Mouse (Mus musculus): ENCODE data around the gene Utrn. TPM values are rescaled to one million over a fixed set of nuclear protein-coding genes. Genes with fewer than 3 reads are reported as not detected.

Gene Utrn
- total RNA-seq, 1 experiment from 2014 or later, result 61.8 TPM

DNA sequence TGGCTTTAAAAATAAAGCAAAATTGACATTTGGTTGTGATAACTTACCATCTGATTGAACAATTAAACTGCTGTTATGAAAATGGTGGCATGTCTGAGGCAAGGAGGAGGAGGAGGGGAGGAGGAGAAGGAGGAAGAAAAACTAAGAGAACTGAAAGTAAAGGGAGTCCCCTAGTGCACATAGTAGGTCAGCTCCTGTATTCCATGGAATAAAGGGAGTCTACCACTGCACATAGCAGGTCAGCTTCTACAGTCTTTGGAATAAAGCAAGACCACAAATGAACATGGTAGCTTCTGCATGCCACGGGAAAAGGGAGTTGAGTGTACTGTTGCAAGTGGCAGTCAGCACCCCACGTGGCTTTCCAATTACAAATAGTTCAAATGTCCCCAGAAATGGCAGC lies 323.7 kb downstream of the Utrn start:
- ATAC-seq (replicated peaks; ENCODE audit: insufficient number of reproducible peaks, low FRiP score, low TSS enrichment, poor library complexity, severe bottlenecking), result no peak

DNA sequence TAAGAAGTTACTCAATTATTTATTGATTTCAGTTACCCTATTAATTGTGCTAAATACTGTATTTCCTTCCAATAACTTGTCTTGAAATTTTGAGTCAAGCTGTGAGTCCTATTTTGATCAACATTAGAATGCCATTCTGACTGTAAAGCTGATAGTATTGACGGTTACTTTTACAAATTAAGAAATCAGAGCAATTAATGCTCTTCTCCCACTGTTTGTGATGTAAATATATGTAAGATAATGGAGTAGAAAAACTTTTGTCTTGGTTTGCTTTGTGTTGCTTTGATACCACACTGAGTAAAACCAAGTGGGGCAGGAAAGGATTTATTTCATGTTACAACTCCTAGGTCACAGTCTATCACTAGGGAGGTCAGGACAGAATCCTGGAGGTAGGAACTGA lies 327.4 kb downstream of the Utrn start:
- no peak for ATAC-seq (replicated peaks; ENCODE audit: insufficient number of reproducible peaks, low FRiP score, low TSS enrichment, poor library complexity, severe bottlenecking)

DNA sequence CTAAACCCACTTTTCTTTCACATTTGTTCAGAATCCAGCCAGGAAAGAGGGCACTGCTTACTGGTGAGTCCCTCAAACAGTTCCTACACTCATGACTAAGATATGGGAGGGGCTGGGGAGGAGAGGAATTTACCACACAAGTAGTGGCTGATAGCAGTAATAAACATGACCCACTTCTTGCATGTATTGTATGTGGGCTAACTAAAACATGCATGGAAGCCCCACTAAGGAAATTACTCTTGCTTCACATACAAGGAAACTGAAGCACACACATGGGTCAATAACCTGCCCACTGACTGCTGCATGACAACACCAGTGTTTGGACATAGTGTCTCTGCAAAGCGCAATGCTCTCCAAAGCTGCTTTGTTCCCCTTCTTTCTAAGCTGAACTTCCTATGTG lies 333.9 kb downstream of the Utrn start:
- no peak for ATAC-seq (replicated peaks; ENCODE audit: insufficient number of reproducible peaks, low FRiP score, low TSS enrichment, poor library complexity, severe bottlenecking)

DNA sequence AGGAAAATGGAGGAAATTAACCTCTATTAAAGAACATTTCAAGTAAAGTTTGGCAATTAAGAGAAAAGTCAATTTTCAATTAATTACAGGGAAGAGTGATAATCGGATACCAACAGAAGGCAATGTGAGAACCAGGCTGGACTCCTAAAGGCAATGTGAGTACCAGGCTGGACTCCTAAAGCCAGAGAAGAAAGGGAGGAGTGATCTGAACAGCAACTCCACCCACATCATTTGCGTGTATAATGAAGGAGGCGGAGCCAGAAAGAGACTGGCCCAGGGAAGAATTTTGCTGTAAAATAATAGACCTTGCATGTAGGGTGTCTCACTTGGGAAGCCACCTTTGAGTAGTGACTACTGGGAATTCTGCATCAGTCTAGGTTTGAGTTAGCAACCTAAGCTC lies 334.4 kb downstream of the Utrn start:
- ATAC-seq (replicated peaks; ENCODE audit: insufficient number of reproducible peaks, low FRiP score, low TSS enrichment, poor library complexity, severe bottlenecking), result no peak

DNA sequence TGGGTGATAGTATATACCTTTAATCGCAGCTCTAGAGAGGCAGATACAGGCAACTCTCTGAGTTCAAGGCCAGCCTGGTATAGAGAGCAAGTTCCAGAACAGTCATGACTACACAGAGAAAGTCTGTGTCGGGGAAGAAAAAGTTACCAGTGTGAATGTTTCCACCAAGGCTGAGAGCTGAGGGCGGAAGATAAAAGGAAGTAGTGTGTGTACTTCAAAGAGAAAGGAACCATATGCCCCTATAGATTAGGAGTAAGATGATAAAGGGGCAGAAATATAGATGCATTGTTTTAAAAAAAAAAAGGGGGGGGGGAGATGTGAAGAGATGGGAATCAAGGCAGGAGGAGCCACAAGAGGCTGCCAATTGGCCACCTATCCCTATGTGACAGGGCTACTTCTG lies 334.9 kb downstream of the Utrn start:
- no peak for ATAC-seq (replicated peaks; ENCODE audit: insufficient number of reproducible peaks, low FRiP score, low TSS enrichment, poor library complexity, severe bottlenecking)

DNA sequence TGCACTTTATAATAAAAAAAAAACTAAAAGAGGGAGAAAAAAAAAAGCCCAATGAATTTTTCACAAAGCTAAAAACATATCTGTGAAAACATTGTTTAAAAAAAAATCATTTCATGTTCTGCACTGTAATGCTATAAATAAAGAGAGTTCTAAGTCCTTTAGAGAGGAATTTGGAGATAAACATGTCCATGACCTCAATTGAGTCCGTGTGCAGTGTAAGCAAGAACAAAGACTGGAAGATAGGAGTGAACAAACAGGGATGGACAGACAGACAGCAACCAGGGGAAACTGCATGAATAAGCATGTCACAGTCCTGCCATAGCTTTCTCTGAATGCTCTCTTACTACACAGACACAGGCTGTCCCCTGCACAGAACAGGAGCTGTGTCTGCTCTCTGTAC lies 347.1 kb downstream of the Utrn start:
- ATAC-seq (replicated peaks; ENCODE audit: insufficient number of reproducible peaks, low FRiP score, low TSS enrichment, poor library complexity, severe bottlenecking), result no peak

DNA sequence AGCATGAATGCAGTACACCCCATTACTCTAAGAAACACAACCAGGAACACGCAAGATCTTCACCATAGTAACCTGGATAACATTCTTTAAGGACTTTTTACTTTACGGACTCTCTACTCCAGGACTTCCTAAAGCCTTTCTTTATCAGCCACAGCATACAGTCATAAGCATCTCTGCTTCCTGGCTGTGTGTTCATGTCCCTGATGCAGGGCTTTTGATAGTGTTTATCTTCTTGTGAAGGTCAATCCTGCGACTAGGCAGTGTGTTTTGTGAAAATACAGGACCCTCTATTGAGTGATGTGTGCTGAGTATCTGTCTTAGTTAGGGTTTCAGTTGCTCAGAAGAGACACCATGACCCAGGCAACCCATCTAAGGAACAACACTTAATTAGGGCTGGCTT lies 351.0 kb downstream of the Utrn start:
- ATAC-seq (replicated peaks; ENCODE audit: insufficient number of reproducible peaks, low FRiP score, low TSS enrichment, poor library complexity, severe bottlenecking), result no peak

DNA sequence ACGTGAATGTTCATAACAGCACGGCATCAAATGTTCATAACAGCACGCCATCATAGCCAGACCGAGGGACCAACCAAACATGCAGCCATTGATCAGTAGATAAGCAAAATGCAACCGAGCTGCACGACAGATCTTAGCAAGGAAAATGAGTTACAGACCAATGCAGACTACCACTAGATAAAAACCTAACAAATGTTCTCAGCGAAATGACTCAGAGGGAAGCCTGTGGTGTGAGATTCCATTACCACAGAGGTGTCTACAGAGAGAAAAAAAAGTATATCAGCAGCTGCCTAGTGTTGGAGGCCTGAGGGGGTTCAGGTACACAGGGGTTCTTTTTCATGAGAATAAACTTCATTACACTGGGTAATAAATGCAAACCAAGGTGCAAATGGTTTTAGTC lies 363.6 kb downstream of the Utrn start:
- ATAC-seq (replicated peaks; ENCODE audit: insufficient number of reproducible peaks, low FRiP score, low TSS enrichment, poor library complexity, severe bottlenecking), result no peak

DNA sequence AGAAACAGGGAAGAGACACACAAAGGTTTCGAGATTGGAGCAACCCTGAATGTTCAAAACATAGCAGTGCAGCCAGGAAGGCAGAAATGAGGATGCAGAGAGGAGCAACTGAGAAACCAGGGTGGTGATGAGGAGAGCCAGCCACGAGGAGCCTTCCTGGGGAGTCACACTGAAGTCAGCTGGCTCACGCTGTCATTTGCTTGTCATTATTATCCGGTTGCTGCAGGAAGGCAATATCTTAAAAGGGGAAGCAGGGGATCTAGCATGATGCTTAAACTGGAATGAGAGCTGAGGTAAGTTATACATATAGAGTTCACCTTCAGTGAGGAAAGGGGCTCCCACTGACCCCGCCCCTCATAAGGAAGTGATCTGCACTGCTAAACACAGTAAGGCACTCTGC lies 368.7 kb downstream of the Utrn start:
- no peak for ATAC-seq (replicated peaks; ENCODE audit: insufficient number of reproducible peaks, low FRiP score, low TSS enrichment, poor library complexity, severe bottlenecking)

DNA sequence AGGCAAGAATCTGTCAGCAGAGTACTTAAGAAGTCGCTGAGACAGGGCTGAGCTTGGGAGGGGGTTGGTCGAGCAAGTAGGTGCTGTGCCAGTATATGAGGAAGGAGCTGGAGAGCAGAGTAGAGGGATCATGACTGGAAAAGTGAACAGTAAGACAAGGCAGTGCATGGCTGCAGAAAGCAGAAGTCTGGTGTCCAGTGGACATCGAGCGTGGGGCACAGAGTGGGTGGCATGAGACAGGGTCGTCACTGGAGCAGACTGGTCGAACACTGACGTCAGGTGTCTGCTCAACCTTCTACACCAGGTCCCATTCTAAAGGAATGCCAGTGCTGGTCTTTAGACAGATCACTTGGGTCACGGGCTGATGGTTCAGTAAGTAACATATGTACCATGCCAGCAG lies 371.6 kb downstream of the Utrn start:
- no peak for ATAC-seq (replicated peaks; ENCODE audit: insufficient number of reproducible peaks, low FRiP score, low TSS enrichment, poor library complexity, severe bottlenecking)

DNA sequence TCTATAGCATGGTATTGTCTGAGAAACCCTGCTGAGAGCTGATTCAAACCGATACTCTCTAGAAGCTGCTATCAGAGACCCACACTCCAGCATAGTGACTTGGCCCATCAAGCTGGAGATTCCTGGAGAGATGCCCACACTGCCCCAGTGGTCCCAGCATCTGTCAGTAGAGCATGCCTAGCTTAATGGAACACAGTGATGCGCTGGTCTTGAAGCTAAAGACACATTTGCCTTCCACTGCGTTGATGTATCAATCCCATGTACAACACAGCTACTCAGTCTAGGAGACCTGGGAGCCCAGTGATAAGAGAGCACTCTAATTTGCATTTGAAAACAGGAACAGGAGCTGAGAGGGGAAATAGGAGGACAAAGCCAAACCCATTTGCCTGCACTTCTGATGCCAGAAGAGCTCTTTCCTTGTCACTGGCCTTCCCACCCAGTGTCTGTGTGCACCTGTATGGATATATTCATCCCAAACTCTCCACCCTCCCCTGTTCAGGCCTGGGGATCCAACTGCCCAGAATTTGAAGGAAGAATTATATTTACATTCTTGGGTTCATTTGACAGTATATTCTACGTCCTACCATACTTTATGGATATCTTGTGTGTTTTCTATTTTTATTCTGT lies 379.5 kb downstream of the Utrn start:
- no peak for ATAC-seq (replicated peaks; ENCODE audit: insufficient number of reproducible peaks, low FRiP score, low TSS enrichment, poor library complexity, severe bottlenecking)

DNA sequence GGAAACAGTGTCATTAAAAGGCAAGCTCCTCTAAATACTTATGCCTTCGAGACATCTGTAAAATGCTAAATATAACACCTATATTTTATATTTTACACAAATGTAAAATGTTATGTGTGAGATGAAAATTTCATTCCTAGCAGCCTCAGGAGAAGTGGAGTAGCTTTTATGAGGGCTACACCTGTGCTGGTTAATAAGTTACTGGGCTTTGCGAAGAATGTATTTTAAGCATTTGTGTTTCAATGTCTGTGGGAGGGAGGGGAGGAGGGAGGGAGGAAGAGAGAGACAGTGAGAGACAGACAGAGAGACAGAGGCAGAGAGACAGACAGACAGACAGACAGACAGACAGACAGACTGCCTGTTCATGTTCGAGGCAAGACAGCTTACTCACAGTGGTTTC lies 380.6 kb downstream of the Utrn start:
- no peak for ATAC-seq (replicated peaks; ENCODE audit: insufficient number of reproducible peaks, low FRiP score, low TSS enrichment, poor library complexity, severe bottlenecking)

DNA sequence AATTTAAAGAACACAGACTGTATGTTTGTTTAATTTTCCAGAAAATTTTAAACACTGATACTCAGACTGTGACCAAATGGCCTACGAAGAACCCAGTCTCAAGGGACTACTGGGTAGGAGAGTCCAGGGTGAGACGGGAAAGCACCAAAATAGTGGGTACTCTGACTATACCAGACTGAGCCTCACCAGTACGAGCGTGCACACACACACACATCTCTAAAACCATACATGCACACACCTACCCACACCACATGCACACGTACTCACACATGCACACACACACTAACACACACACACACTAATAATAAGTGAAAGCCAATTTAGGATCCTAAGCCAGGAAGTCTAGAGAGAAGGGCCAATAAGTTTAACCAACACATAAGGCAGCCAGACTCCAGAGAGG lies 381.0 kb downstream of the Utrn start:
- ATAC-seq (replicated peaks; ENCODE audit: insufficient number of reproducible peaks, low FRiP score, low TSS enrichment, poor library complexity, severe bottlenecking), result no peak

DNA sequence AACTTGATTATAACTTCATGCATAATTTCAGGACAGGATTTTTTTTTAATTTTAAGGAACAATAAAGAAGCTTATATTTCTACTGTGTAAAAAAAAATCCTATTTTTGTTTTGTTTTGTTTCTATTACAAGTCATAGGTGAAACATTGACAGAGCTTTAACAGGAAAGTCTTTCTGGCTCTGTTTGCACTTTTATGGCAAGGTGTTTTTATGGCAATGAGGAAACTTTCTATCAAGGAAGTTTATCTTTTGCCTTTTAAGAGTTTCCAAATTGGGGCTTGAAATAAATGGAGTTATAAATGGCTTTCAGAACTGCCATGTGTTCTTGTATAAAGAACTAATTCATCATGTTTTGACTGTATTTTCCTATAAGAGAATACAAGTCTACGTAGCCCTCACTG lies 385.7 kb downstream of the Utrn start:
- no peak for ATAC-seq (replicated peaks; ENCODE audit: insufficient number of reproducible peaks, low FRiP score, low TSS enrichment, poor library complexity, severe bottlenecking)

DNA sequence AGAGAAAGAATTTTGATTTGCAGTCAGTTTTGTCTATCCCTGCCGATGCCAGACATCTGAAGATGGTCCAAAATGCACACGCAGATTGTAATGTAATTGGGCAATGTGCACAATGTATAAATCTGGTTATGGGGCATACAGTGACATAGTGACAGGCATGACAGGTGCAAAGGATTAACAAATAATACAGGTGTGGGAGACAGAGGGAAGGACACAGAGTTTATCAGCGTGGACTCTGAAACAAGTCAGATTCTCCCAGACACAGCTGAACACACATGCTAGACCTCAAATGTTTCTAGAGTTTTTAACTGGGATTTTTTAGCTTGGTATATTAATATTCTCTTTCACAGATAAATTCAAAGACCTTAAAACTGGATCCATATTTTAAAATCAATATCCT lies 386.2 kb downstream of the Utrn start:
- no peak for ATAC-seq (replicated peaks; ENCODE audit: insufficient number of reproducible peaks, low FRiP score, low TSS enrichment, poor library complexity, severe bottlenecking)

DNA sequence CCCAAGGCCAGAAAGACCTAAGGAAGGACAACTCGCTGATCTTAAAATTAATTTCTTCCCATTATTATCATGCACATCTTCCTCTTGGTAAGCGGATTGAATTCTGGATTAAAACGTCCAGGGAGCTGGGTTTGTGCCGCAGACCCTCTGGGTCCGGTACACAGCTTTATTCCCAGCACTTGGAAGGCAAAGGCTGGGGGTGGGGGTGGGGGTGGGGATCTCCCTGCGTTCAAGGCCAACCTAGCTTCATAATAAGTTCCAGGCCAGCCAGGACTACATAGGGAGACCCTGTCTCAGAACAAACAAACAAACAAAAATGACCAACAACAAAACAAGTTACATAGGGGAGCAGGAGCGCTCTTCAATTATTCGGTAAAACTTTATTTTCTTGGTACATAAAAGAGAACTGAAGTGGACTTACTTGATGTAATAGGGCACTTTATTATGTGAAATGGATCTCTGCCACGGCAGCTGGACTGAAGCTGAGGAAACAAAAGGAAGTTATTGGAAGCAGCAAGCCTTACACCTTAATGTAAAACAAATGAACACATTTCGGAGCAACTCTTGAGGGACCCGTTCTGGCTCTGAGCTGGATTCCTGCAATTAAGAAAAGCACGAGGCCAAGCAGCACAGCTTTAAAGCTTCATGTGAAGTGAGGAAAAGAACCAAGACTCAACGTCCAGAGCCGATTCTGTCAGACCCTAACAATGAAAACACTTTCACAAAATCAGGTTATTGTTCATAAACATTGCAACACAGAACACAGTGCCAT lies 394.1 kb downstream of the Utrn start:
- no peak for ATAC-seq (replicated peaks; ENCODE audit: insufficient number of reproducible peaks, low FRiP score, low TSS enrichment, poor library complexity, severe bottlenecking)

DNA sequence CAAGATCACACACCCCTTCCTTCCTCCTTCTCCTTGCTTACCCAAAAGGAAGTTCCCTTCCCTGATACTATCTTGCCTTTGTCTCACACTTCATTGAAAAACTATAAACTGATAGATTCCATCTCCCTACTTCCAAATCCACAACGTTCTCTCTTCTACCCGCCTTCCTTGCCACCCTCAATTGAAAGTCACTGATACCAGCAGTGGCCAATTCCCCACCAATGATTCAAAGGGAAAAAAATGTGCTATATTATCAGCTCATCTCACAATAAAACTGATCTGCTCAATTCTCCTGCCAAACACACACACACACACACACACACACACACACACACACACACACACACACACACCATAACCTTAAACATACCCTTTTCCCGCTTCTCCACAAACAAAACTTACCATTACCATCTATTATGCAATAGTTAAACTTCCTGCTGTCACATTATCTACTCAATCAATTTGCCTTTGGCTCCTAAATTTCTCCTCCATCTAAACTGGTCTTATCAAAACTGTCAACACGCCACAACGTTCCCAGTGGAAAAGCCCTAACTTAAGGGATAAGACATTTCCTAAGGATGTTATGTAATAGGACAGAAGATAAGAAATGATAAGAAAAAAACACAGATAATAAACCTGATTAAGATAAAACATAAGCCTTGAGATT lies 399.6 kb downstream of the Utrn start:
- no peak for ATAC-seq (replicated peaks; ENCODE audit: insufficient number of reproducible peaks, low FRiP score, low TSS enrichment, poor library complexity, severe bottlenecking)

DNA sequence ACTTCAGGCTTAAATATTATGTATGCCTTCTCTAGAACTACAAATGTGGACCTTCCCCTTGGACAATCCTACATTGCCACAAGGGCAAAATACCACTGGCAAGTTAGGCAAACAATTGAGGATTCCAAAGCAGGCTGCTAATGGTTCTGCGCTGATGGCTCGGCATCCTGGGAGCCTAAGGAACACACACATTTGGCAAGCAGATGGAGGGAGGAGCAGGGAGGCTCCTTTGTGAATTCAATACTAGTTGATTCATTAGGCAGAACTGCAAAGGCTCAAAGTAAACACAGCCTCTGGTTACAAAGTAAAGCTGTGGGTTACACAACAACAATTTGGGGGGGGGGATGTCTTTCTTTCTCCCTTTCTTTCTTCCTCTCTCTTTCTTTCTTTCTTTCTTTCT lies 401.6 kb downstream of the Utrn start:
- no peak for ATAC-seq (replicated peaks; ENCODE audit: insufficient number of reproducible peaks, low FRiP score, low TSS enrichment, poor library complexity, severe bottlenecking)

DNA sequence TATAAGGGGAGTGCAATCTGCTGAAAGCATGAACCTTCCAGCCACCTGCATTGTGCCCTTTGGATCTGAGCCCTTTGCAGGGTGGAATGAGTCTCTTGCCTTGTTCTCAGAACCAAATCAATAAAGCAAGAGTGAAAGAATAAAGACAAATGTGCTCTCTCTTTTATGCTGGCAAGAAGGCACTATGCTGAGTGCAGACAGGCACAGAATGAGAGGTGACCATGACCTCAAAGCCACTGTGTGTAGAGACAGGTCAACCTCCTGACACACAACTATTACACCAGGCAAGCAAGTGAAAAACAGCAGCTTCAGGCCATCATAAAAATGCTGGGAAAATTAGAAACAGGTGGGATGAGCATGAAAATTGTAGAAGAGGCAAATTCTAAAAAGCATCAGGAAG lies 408.2 kb downstream of the Utrn start:
- ATAC-seq (replicated peaks; ENCODE audit: insufficient number of reproducible peaks, low FRiP score, low TSS enrichment, poor library complexity, severe bottlenecking), result no peak

DNA sequence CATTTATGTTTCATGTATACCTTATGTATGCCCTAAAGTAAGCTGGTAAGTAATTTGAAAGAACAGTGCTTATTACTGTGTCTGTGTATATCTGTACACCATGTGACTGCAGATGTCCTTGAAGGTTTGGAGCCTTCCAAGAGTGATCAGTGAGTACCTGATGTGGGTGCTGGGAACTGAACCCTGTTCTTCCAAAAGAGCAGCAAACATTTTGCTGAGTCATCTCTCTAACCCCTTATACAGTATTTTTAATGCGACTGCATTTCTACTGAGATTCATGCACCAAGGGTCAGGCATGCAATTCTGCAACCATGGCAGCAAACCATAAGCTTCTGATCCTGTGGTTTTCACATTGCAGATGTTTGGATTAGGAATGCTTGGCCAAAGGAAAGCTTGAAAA lies 412.3 kb downstream of the Utrn start:
- ATAC-seq (replicated peaks; ENCODE audit: insufficient number of reproducible peaks, low FRiP score, low TSS enrichment, poor library complexity, severe bottlenecking), result no peak
